Mouse (Mus musculus) kidney, adult 2 months (tissue): Measurements from ENCODE around the gene Nav1. TPM values are rescaled to one million over a fixed set of nuclear protein-coding genes. Genes with fewer than 3 reads are reported as not detected.
A peak's percentile ranks its signal among the peaks of the same experiment; 100 is the strongest.

Experiments
- DNase-seq: peaks from one replicate; pipeline ENCODE4 v3.0.0; 2021
- H3K27ac ChIP-seq: fragments of 200-500 bp; 2 replicates; pipeline ENCODE4 v1.5.1; 2012; ENCODE audit warnings: low read depth, low read length, control low read depth, inconsistent platforms; ENCODE audit not compliant: insufficient read depth
- H3K27me3 ChIP-seq: fragments of 200-500 bp; replicated peaks from 2 replicates; pipeline ENCODE4 v1.6.1; 2012; ENCODE audit warnings: mild to moderate bottlenecking, moderate library complexity, low read length, inconsistent platforms; ENCODE audit not compliant: control insufficient read depth, insufficient read depth
- H3K36me3 ChIP-seq: fragments of 200-500 bp; 2 replicates; pipeline ENCODE4 v1.6.1; 2012; ENCODE audit warnings: mild to moderate bottlenecking, moderate library complexity, low read length, inconsistent platforms; ENCODE audit not compliant: control insufficient read depth, insufficient read depth
- H3K4me1 ChIP-seq: fragments of 200-500 bp; 2 replicates; pipeline ENCODE4 v1.6.1; 2011; ENCODE audit warnings: low read length; ENCODE audit not compliant: control insufficient read depth, insufficient read depth
- H3K4me3 ChIP-seq: fragments of 200-500 bp; 2 replicates; pipeline ENCODE4 v1.5.1; 2011; ENCODE audit warnings: mild to moderate bottlenecking, low read depth, low read length, control low read depth; ENCODE audit not compliant: insufficient read depth
- CTCF ChIP-seq: fragments of 200-500 bp; conservative IDR thresholded peaks from 2 replicates; pipeline ENCODE4 v1.5.1; 2011; ENCODE audit warnings: low read depth, mild to moderate bottlenecking, control low read depth, low read length, moderate library complexity, mixed read lengths; ENCODE audit not compliant: insufficient read depth, insufficient read length
- POLR2A ChIP-seq: fragments of 200-500 bp; IDR thresholded peaks from one replicate; pipeline ENCODE4 v1.6.1; 2011; ENCODE audit warnings: low read depth, low read length, control low read depth
- WGBS: fragments of 180-500 bp; shearing (Covaris S2); methylation state at CpG from one replicate; pipeline ENCODE4 v1.1.7; 2018; 5-methylcytosine and 5-hydroxymethylcytosine counted together
- polyA plus RNA-seq: library from polyadenylated mRNA; depleted of rRNA; stranded (reverse); fragments of >200 nt; gene quantifications from 2 replicates; pipeline ENCODE4 v1.2.3, GENCODE M21; 2012

The Nav1 gene
- polyA plus RNA-seq, 1 experiment = 7.1 TPM

GRCm38 (mm10) chr1:135568087-135568486, 39.0 kb downstream of the Nav1 start:
- H3K4me3 ChIP-seq = no peak overlapping the region
- H3K4me1 ChIP-seq = peaks cover 9% of the 10 kb centered on the region; the same call in 1 of the 2 replicates
- TF ChIP-seq CTCF (no peak), POLR2A (no peak)
- H3K27me3 ChIP-seq = no peaks in the 10 kb centered on the region
- no peak for DNase-seq
- no peaks in the 10 kb centered on the region for H3K36me3 ChIP-seq
- WGBS = 85% methylated on average over 8 of the region's 8 CpGs
- no peak overlapping the region for H3K27ac ChIP-seq

- WGBS = 77% methylated on average over 7 of the region's 7 CpGs
- no peak overlapping the region for H3K27ac ChIP-seq
- peaks cover 11% of the 10 kb centered on the region for H3K4me1 ChIP-seq
- no peaks in the 10 kb centered on the region for H3K36me3 ChIP-seq
- no peak overlapping the region for H3K4me3 ChIP-seq
- H3K27me3 ChIP-seq = no peaks in the 10 kb centered on the region
- no peak for TF ChIP-seq POLR2A
- TF ChIP-seq CTCF = no peak
- no peak for DNase-seq
Measured at GRCm38 (mm10) chr1:135566611-135567010, 40.5 kb downstream of the Nav1 start.

GRCm38 (mm10) chr1:135565775-135566174, 41.3 kb downstream of the Nav1 start:
- no peak overlapping the region for H3K27ac ChIP-seq
- H3K4me1 ChIP-seq = peaks cover 11% of the 10 kb centered on the region

GRCm38 (mm10) chr1:135564660-135565519, 42.2 kb downstream of the Nav1 start:
- no peak overlapping the region for H3K27ac ChIP-seq
- no peaks in the 10 kb centered on the region for H3K36me3 ChIP-seq
- no peak overlapping the region for H3K4me3 ChIP-seq
- peaks cover 11% of the 10 kb centered on the region for H3K4me1 ChIP-seq
- 80% methylated on average over 10 of the region's 10 CpGs for whole genome bisulfite sequencing
- TF ChIP-seq CTCF (no peak), POLR2A (no peak)
- H3K27me3 ChIP-seq = no peaks in the 10 kb centered on the region
- DNase-seq = no peak

More at GRCm38 (mm10) chr1:135565775-135566174, 41.3 kb downstream of the Nav1 start:
- Histone ChIP-seq H3K36me3 (no peaks in the 10 kb centered on the region), H3K4me3 (no peak overlapping the region), H3K27me3 (no peaks in the 10 kb centered on the region)
- WGBS = 86% methylated on average over 5 of the region's 5 CpGs
- DNase-seq = no peak
- TF ChIP-seq POLR2A (no peak), CTCF (no peak)

- WGBS = 18% methylated on average over 9 of the region's 9 CpGs
- TF ChIP-seq CTCF (no peak), POLR2A (no peak)
- Histone ChIP-seq H3K27ac (no peak overlapping the region), H3K27me3 (no peaks in the 10 kb centered on the region), H3K36me3 (no peaks in the 10 kb centered on the region), H3K4me1 (peaks cover 11% of the 10 kb centered on the region), H3K4me3 (no peak overlapping the region)
- DNase-seq = peak; percentile 73
Measured at GRCm38 (mm10) chr1:135563781-135564414, 43.2 kb downstream of the Nav1 start.

GRCm38 (mm10) chr1:135562982-135563650, 44.0 kb downstream of the Nav1 start:
- Histone ChIP-seq H3K36me3 (no peaks in the 10 kb centered on the region), H3K27me3 (no peaks in the 10 kb centered on the region), H3K4me1 (peaks cover 11% of the 10 kb centered on the region), H3K4me3 (no peak overlapping the region), H3K27ac (no peak overlapping the region)
- TF ChIP-seq POLR2A = no peak
- no peak for TF ChIP-seq CTCF
- WGBS = 52% methylated on average over 8 of the region's 8 CpGs
- DNase-seq = peak; percentile 52
